Mouse (Mus musculus): ENCODE measurements around the gene Sf3a1.
"Not testable (repeated sequence)": the region's sequence is repeated elsewhere in the genome, so short reads cannot be mapped to it uniquely, and the experiment has no call there.

Sf3a1 gene

GRCm38 (mm10) chr11:4159808-4160708 lies at the start of gene Sf3a1, which contains the start of gene Ccdc157:
TSS of gene Sf3a1 (plus strand) at chr11:4160350.
TSS of gene Ccdc157 (minus strand) at chr11:4160293.
- DNase-seq, result peak; percentile 97

GRCm38 (mm10) chr11:4112033-4112432 lies 48.1 kb upstream of the Sf3a1 start:
- DNase-seq, result no peak

- no peak for DNase-seq
Observed at GRCm38 (mm10) chr11:4112861-4113260, 47.3 kb upstream of the Sf3a1 start.

- no peak for DNase-seq
Observed at GRCm38 (mm10) chr11:4113496-4113895, 46.7 kb upstream of the Sf3a1 start.

GRCm38 (mm10) chr11:4113970-4114369 lies 46.2 kb upstream of the Sf3a1 start:
- no peak for DNase-seq

GRCm38 (mm10) chr11:4114541-4114940 lies 45.6 kb upstream of the Sf3a1 start:
- not testable (repeated sequence) for DNase-seq

GRCm38 (mm10) chr11:4115407-4115806 lies 44.7 kb upstream of the Sf3a1 start:
- no peak for DNase-seq

GRCm38 (mm10) chr11:4116458-4117141 lies 43.5 kb upstream of the Sf3a1 start:
- DNase-seq, result no peak

GRCm38 (mm10) chr11:4117372-4118071 lies 42.6 kb upstream of the Sf3a1 start:
- DNase-seq, result no peak

GRCm38 (mm10) chr11:4118081-4118921 lies 41.8 kb upstream of the Sf3a1 start:
- peak; percentile 54 for DNase-seq

- DNase-seq, result no peak
Observed at GRCm38 (mm10) chr11:4119635-4120034, 40.5 kb upstream of the Sf3a1 start.

- DNase-seq, result no peak
Observed at GRCm38 (mm10) chr11:4121691-4122090, 38.5 kb upstream of the Sf3a1 start.

GRCm38 (mm10) chr11:4122226-4122625 lies 37.9 kb upstream of the Sf3a1 start:
- DNase-seq, result no peak

GRCm38 (mm10) chr11:4122742-4123579 lies 37.2 kb upstream of the Sf3a1 start, which contains the start of gene Sec14l2:
TSS of gene Sec14l2 (minus strand) at chr11:4123415.
- peak; percentile 41 for DNase-seq

- peak; percentile 63 for DNase-seq
Observed at GRCm38 (mm10) chr11:4123922-4124321, 36.2 kb upstream of the Sf3a1 start.

GRCm38 (mm10) chr11:4127059-4127458 lies 33.1 kb upstream of the Sf3a1 start:
- peak; percentile 31 for DNase-seq

- not testable (repeated sequence) for DNase-seq
Observed at GRCm38 (mm10) chr11:4128461-4128860, 31.7 kb upstream of the Sf3a1 start.

- DNase-seq, result peak; percentile 44
Observed at GRCm38 (mm10) chr11:4133450-4133849, 26.7 kb upstream of the Sf3a1 start.

- DNase-seq, result no peak
Observed at GRCm38 (mm10) chr11:4134400-4134799, 25.8 kb upstream of the Sf3a1 start.

GRCm38 (mm10) chr11:4134986-4135935 lies 24.9 kb upstream of the Sf3a1 start, which contains the start of gene Rnf215:
TSS of gene Rnf215 (plus strand) at chr11:4135202.
- DNase-seq, result peak; percentile 96

All from thymus, postnatal 4 days (tissue).